Mouse (Mus musculus): ENCODE data around the gene Gm10722. TPM values are rescaled to one million over a fixed set of nuclear protein-coding genes. Genes with fewer than 3 reads are reported as not detected.
A peak's percentile ranks its signal among the peaks of the same experiment; 100 is the strongest.
"Not testable (repeated sequence)": the region's sequence is repeated elsewhere in the genome, so short reads cannot be mapped to it uniquely, and the experiment has no call there.

The Gm10722 gene
- not detected in 2 replicates for polyA plus RNA-seq (2014; fragmentation: Nextera tagmentation; extraction: Ambion mirVana)

DNA sequence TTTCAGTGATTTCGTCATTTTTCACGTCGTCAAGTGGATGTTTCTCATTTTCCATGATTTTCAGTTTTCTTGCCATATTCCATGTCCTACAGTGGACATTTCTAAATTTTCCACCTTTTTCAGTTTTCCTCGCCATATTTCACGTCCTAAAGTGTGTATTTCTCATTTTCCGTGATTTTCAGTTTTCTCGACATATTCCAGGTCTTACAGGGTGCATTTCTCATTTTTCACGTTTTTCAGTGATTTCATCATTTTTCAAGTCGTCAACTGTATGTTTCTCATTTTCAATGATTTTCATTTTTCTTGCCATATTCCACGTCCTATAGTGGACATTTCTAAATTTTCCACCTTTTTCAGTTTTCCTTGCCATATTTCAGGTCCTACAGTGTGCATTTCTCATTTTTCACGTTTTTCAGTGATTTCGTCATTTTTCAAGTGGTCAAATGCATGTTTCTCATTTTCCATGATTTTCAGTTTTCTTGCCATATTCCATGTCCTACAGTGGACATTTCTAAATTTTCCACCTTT is at the start of gene Gm10722:
Gene Gm10722 (plus strand): TSS at position 478 of the 528 bp plus-strand sequence.
- H3K27ac ChIP-seq (ENCODE audit: low read depth); H3K4me1 ChIP-seq (ENCODE audit: insufficient read depth); H3K9ac ChIP-seq; H3K4me3 ChIP-seq (ENCODE audit: low read depth, low read length); ATAC-seq (ENCODE audit: insufficient read depth); H3K36me3 ChIP-seq (ENCODE audit: insufficient read depth); H3K9me3 ChIP-seq (ENCODE audit: low read depth, low read length); H3K27me3 ChIP-seq (ENCODE audit: insufficient read depth, low read length); H3K4me2 ChIP-seq: not testable (repeated sequence)
- 70% methylated on average over 12 of the region's 12 CpGs for WGBS
- DNase-seq: peak; percentile 55

DNA sequence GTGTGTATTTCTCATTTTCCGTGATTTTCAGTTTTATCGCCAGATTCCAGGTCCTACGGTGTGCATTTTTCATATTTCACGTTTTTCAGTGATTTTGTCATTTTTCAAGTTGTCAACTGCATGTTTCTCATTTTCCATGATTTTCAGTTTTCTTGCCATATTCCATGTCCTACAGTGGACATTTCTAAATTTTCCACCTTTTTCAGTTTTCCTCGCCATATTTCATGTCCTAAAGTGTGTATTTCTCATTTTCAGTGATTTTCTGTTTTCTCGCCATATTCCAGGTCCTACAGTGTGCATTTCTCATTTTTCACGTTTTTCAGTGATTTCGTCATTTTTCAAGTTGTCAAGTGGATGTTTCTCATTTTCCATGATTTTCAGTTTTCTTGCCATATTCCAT is 284 bp downstream of the Gm10722 start:
- H3K4me3 ChIP-seq (ENCODE audit: low read depth, low read length); H3K36me3 ChIP-seq (ENCODE audit: insufficient read depth); H3K4me2 ChIP-seq; ATAC-seq (ENCODE audit: insufficient read depth); DNase-seq; H3K9me3 ChIP-seq (ENCODE audit: low read depth, low read length); H3K9ac ChIP-seq; H3K4me1 ChIP-seq (ENCODE audit: insufficient read depth); H3K27ac ChIP-seq (ENCODE audit: low read depth); H3K27me3 ChIP-seq (ENCODE audit: insufficient read depth, low read length): not testable (repeated sequence)
- WGBS: 64% methylated on average over 8 of the region's 8 CpGs

DNA sequence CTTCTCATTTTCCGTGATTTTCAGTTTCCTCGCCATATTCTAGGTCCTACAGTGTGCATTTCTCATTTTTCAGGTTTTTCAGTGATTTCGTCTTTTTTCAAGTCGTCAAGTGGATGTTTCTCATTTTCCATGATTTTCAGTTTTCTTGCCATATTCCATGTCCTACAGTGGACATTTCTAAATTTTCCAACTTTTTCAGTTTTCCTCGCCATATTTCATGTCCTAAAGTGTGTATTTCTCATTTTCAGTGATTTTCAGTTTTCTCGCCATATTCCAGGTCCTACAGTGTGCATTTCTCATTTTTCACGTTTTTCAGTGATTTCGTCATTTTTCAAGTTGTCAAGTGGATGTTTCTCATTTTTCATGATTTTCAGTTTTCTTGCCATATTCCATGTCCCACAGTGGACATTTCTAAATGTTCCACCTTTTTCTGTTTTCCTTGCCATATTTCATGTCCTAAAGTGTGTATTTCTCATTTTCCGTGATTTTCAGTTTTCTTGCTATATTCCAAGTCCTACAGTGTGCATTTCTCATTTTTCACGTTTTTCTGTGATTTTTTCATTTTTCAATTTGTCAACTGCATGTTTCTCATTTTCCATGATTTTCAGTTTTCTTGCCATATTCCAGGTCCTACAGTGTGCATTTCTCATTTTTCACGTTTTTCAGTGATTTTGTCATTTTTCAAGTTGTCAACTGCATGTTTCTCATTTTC is 1.4 kb downstream of the Gm10722 start:
- H3K4me2 ChIP-seq; H3K27ac ChIP-seq (ENCODE audit: low read depth); H3K4me3 ChIP-seq (ENCODE audit: low read depth, low read length); H3K9ac ChIP-seq; H3K36me3 ChIP-seq (ENCODE audit: insufficient read depth); H3K27me3 ChIP-seq (ENCODE audit: insufficient read depth, low read length); H3K4me1 ChIP-seq (ENCODE audit: insufficient read depth); H3K9me3 ChIP-seq (ENCODE audit: low read depth, low read length): not testable (repeated sequence)
- WGBS: 58% methylated on average over 8 of the region's 11 CpGs
- peak; percentile 53 for DNase-seq
- peak; percentile 87 for ATAC-seq (ENCODE audit: insufficient read depth)

DNA sequence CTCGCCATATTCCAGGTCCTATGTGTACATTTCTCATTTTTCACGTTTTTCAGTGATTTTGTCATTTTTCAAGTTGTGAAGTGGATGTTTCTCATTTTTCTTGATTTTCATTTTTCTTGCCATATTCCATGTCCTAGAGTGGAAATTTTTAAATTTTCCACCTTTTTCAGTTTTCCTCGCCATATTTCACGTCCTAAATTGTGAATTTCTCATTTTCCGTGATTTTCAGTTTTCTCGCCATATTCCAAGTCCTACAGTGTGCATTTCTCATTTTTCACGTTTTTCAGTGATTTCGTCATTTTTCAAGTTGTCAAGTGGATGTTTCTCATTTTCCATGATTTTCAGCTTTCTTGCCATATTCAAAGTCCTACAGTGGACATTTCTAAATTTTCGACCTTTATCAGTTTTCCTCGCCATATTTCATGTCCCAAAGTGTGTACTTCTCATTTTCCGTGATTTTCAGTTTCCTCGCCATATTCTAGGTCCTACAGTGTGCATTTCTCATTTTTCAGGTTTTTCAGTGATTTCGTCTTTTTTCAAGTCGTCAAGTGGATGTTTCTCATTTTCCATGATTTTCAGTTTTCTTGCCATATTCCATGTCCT is 2.2 kb downstream of the Gm10722 start, which contains the start of gene Gm11168:
Gene Gm11168 (plus strand): TSS at position 553 of the 603 bp plus-strand sequence.
- H3K27me3 ChIP-seq (ENCODE audit: insufficient read depth, low read length); H3K9ac ChIP-seq; H3K27ac ChIP-seq (ENCODE audit: low read depth); H3K9me3 ChIP-seq (ENCODE audit: low read depth, low read length); DNase-seq; ATAC-seq (ENCODE audit: insufficient read depth); H3K36me3 ChIP-seq (ENCODE audit: insufficient read depth); H3K4me3 ChIP-seq (ENCODE audit: low read depth, low read length); H3K4me1 ChIP-seq (ENCODE audit: insufficient read depth); H3K4me2 ChIP-seq: not testable (repeated sequence)
- WGBS: 66% methylated on average over 6 of the region's 14 CpGs

DNA sequence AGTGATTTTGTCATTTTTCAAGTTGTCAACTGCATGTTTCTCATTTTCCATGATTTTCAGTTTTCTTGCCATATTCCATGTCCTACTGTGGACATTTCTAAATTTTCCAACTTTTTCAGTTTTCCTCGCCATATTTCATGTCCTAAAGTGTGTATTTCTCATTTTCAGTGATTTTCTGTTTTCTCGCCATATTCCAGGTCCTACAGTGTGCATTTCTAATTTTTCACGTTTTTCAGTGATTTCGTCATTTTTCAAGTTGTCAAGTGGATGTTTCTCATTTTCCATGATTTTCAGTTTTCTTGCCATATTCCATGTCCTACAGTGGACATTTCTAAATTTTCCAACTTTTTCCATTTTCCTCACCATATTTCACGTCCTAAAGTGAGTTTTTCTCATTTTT is 5.5 kb downstream of the Gm10722 start:
- H3K9me3 ChIP-seq (ENCODE audit: low read depth, low read length); H3K36me3 ChIP-seq (ENCODE audit: insufficient read depth); DNase-seq; H3K27ac ChIP-seq (ENCODE audit: low read depth); H3K4me1 ChIP-seq (ENCODE audit: insufficient read depth); H3K4me2 ChIP-seq; ATAC-seq (ENCODE audit: insufficient read depth); H3K27me3 ChIP-seq (ENCODE audit: insufficient read depth, low read length); H3K4me3 ChIP-seq (ENCODE audit: low read depth, low read length); H3K9ac ChIP-seq: not testable (repeated sequence)
- WGBS: 80% methylated on average over 1 of the region's 5 CpGs

DNA sequence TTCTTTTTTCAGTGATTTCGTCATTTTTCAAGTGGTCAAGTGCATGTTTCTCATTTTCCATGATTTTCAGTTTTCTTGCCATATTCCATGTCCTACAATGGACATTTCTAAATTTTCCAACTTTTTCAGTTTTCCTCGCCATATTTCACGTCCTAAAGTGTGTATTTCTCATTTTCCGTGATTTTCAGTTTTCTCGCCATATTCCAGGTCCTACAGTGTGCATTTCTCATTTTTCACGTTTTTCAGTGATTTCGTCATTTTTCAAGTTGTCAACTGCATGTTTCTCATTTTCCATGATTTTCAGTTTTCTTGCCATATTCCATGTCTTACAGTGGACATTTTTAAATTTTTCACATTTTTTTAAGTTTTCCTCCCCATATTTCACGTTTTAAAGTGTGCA is 5.9 kb downstream of the Gm10722 start:
- H3K9me3 ChIP-seq (ENCODE audit: low read depth, low read length); H3K4me1 ChIP-seq (ENCODE audit: insufficient read depth); H3K4me3 ChIP-seq (ENCODE audit: low read depth, low read length); H3K9ac ChIP-seq; DNase-seq; H3K27ac ChIP-seq (ENCODE audit: low read depth); H3K4me2 ChIP-seq; H3K36me3 ChIP-seq (ENCODE audit: insufficient read depth); H3K27me3 ChIP-seq (ENCODE audit: insufficient read depth, low read length): not testable (repeated sequence)
- ATAC-seq (ENCODE audit: insufficient read depth): peak; percentile 68
- WGBS: 66% methylated on average over 8 of the region's 8 CpGs

DNA sequence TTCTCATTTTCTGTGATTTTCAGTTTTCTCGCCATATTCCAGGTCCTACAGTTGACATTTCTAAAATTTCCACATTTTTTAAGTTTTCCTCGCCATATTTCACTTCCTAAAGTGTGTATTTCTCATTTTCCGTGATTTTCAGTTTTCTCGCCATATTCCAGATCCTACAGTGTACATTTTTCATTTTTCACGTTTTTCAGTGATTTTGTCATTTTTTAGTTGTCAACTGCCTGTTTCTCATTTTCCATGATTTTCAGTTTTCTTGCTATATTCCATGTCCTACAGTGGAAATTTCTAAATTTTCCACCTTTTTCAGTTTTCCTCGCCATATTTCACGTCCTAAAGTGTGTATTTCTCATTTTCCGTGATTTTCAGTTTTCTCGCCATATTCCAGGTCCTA is 6.5 kb downstream of the Gm10722 start:
- peak; percentile 35 for DNase-seq
- H3K36me3 ChIP-seq (ENCODE audit: insufficient read depth); H3K27me3 ChIP-seq (ENCODE audit: insufficient read depth, low read length); H3K4me2 ChIP-seq; ATAC-seq (ENCODE audit: insufficient read depth); H3K27ac ChIP-seq (ENCODE audit: low read depth); H3K4me3 ChIP-seq (ENCODE audit: low read depth, low read length); H3K4me1 ChIP-seq (ENCODE audit: insufficient read depth); H3K9me3 ChIP-seq (ENCODE audit: low read depth, low read length); H3K9ac ChIP-seq: not testable (repeated sequence)
- 74% methylated on average over 7 of the region's 9 CpGs for WGBS

DNA sequence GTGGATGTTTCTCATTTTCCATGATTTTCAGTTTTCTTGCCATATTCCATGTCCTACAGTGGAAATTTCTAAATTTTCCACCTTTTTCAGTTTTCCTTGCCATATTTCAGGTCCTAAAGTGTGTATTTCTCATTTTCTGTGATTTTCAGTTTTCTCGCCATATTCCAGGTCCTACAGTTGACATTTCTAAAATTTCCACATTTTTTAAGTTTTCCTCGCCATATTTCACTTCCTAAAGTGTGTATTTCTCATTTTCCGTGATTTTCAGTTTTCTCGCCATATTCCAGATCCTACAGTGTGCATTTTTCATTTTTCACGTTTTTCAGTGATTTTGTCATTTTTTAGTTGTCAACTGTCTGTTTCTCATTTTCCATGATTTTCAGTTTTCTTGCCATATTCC is 8.6 kb downstream of the Gm10722 start:
- no CpG with 5 or more reads among the region's 5 CpGs for WGBS
- DNase-seq; ATAC-seq (ENCODE audit: insufficient read depth): not testable (repeated sequence)

DNA sequence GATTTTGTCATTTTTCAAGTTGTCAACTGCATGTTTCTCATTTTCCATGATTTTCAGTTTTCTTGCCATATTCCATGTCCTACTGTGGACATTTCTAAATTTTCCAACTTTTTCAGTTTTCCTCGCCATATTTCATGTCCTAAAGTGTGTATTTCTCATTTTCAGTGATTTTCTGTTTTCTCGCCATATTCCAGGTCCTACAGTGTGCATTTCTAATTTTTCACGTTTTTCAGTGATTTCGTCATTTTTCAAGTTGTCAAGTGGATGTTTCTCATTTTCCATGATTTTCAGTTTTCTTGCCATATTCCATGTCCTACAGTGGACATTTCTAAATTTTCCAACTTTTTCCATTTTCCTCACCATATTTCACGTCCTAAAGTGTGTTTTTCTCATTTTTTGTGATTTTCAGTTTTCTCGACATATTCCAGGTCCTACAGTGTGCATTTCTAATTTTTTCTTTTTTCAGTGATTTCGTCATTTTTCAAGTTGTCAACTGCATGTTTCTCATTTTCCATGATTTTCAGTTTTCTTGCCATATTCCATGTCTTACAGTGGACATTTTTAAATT is 11.4 kb downstream of the Gm10722 start:
- not testable (repeated sequence) for H3K27ac ChIP-seq (ENCODE audit: low read depth); DNase-seq; H3K9me3 ChIP-seq (ENCODE audit: low read depth, low read length); H3K27me3 ChIP-seq (ENCODE audit: insufficient read depth, low read length); H3K4me1 ChIP-seq (ENCODE audit: insufficient read depth); H3K4me2 ChIP-seq; H3K9ac ChIP-seq; H3K36me3 ChIP-seq (ENCODE audit: insufficient read depth); ATAC-seq (ENCODE audit: insufficient read depth); H3K4me3 ChIP-seq (ENCODE audit: low read depth, low read length)
- WGBS: 83% methylated on average over 2 of the region's 7 CpGs

More for the DNA sequence above, 8.6 kb downstream of the Gm10722 start:
- not testable (repeated sequence) for H3K27ac ChIP-seq (ENCODE audit: low read depth); H3K9ac ChIP-seq; H3K4me1 ChIP-seq (ENCODE audit: insufficient read depth); H3K4me3 ChIP-seq (ENCODE audit: low read depth, low read length); H3K4me2 ChIP-seq; H3K27me3 ChIP-seq (ENCODE audit: insufficient read depth, low read length); H3K36me3 ChIP-seq (ENCODE audit: insufficient read depth); H3K9me3 ChIP-seq (ENCODE audit: low read depth, low read length)

DNA sequence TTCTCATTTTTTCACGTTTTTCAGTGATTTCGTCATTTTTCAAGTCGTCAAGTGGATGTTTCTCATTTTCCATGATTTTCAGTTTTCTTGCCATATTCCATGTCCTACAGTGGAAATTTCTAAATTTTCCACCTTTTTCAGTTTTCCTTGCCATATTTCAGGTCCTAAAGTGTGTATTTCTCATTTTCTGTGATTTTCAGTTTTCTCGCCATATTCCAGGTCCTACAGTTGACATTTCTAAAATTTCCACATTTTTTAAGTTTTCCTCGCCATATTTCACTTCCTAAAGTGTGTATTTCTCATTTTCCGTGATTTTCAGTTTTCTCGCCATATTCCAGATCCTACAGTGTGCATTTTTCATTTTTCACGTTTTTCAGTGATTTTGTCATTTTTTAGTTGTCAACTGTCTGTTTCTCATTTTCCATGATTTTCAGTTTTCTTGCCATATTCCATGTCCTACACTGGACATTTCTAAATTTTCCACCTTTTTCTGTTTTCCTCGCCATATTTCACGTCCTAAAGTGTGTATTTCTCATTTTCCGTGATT is 12.1 kb downstream of the Gm10722 start, which contains the start of gene Gm10721:
Gene Gm10721 (plus strand): TSS at position 408 of the 547 bp plus-strand sequence.
- H3K9ac ChIP-seq; H3K36me3 ChIP-seq (ENCODE audit: insufficient read depth); H3K27ac ChIP-seq (ENCODE audit: low read depth); DNase-seq; H3K4me1 ChIP-seq (ENCODE audit: insufficient read depth); H3K27me3 ChIP-seq (ENCODE audit: insufficient read depth, low read length); H3K4me2 ChIP-seq; H3K9me3 ChIP-seq (ENCODE audit: low read depth, low read length); H3K4me3 ChIP-seq (ENCODE audit: low read depth, low read length): not testable (repeated sequence)
- peak; percentile 66; the same call in 1 of the 2 replicates for ATAC-seq (ENCODE audit: insufficient read depth)
- WGBS: no CpG with 5 or more reads among the region's 11 CpGs

Measured in lung, embryonic 14.5 days (tissue).